In genomic region chr5:51990847-51991610, GRCm38 (mm10) we compare ENCODE assay signal across 15 mouse cellular contexts.
A peak's percentile ranks its signal among the peaks of the same experiment; 100 is the strongest.
DNase-seq lines count a peak whose midpoint lies in the region; ATAC-seq lines count a peak whose summit lies in the region.
"Had no signal": no experiment of that assay in that cellular context is flagged by ENCODE, and none has a peak within 500 bp of the region (broad histone marks: within the 10 kb centered on the region; RNA-seq: fewer than 3 reads in every experiment).

No protein-coding gene starts in this region.

- no peaks in the 10 kb centered on the region for H3K4me1 ChIP-seq in neural tube, embryonic 11.5 days (ENCODE audit: control insufficient read depth, insufficient read depth, low read length)
- H3K4me1 ChIP-seq in forebrain, embryonic 14.5 days (ENCODE audit: control insufficient read depth, insufficient read depth, low read length), result peaks cover 8% of the 10 kb centered on the region; the same call in 1 of the 2 replicates
- H3K4me1 ChIP-seq in midbrain, embryonic 11.5 days (ENCODE audit: control insufficient read depth, insufficient read depth, low read length), result peaks cover 11% of the 10 kb centered on the region
- H3K4me1 ChIP-seq: heart, embryonic 12.5 days; lung, embryonic 15.5 days had no signal

- peak; percentile 20 for DNase-seq in neural tube, embryonic 11.5 days (ENCODE audit: low spot score)
- no peak for DNase-seq in neural tube, embryonic 10.5 days (ENCODE audit: extremely low spot score, low spot score)
- DNase-seq in forebrain, embryonic 14.5 days (ENCODE audit: low spot score), result peak; percentile 28
- DNase-seq in midbrain, embryonic 11.5 days (ENCODE audit: low spot score, missing footprints), result no peak
- DNase-seq in right cerebral cortex, postnatal 10 days (ENCODE audit: low spot score in 2 of 2), result no peak
- DNase-seq in gastrocnemius, postnatal 4 days (ENCODE audit: low spot score in 2 of 2), result no peak
- DNase-seq in natural killer cell, adult 2 months (ENCODE audit: low spot score in 2 of 2), result no peak
- no peak for DNase-seq in right cerebral cortex, postnatal 36 days (ENCODE audit: low spot score in 2 of 2)
- DNase-seq: cerebellum, adult 9-11 months; gastrocnemius, postnatal 10 days; liver; right cerebral cortex, postnatal 4 days; thymus, postnatal 25 days had no signal

- H3K4me2 ChIP-seq in neural tube, embryonic 11.5 days (ENCODE audit: low read depth), result peak overlapping the region; percentile 20
- peak overlapping the region; percentile 1; the same call in 1 of the 2 replicates for H3K4me2 ChIP-seq in forebrain, embryonic 14.5 days (ENCODE audit: low read length)
- peak overlapping the region; percentile 35 for H3K4me2 ChIP-seq in midbrain, embryonic 11.5 days
- H3K4me2 ChIP-seq: heart, embryonic 12.5 days; lung, embryonic 15.5 days had no signal

- no peak overlapping the region for H3K4me3 ChIP-seq in neural tube, embryonic 11.5 days (ENCODE audit: low read depth, low read length)
- H3K4me3 ChIP-seq in forebrain, embryonic 14.5 days (ENCODE audit: low read depth, low read length), result no peak overlapping the region
- H3K4me3 ChIP-seq in midbrain, embryonic 11.5 days (ENCODE audit: low read depth, low read length), result no peak overlapping the region
- H3K4me3 ChIP-seq: heart, embryonic 12.5 days; lung, embryonic 15.5 days had no signal

- no peak overlapping the region for H3K9ac ChIP-seq in neural tube, embryonic 11.5 days (ENCODE audit: low read length)
- no peak overlapping the region for H3K9ac ChIP-seq in forebrain, embryonic 14.5 days (ENCODE audit: low read length)
- no peak overlapping the region for H3K9ac ChIP-seq in midbrain, embryonic 11.5 days (ENCODE audit: low read length)
- H3K9ac ChIP-seq: heart, embryonic 12.5 days; lung, embryonic 15.5 days had no signal

- no peaks in the 10 kb centered on the region for H3K9me3 ChIP-seq in neural tube, embryonic 11.5 days (ENCODE audit: control insufficient read depth, low read length)
- H3K9me3 ChIP-seq in forebrain, embryonic 14.5 days (replicated peaks; ENCODE audit: control insufficient read depth, low read length), result no peaks in the 10 kb centered on the region
- no peaks in the 10 kb centered on the region for H3K9me3 ChIP-seq in midbrain, embryonic 11.5 days (ENCODE audit: control insufficient read depth, low read length)
- H3K9me3 ChIP-seq: heart, embryonic 12.5 days; lung, embryonic 15.5 days had no signal

- 19% methylated on average over 10 of the region's 10 CpGs for WGBS in neural tube, embryonic 11.5 days
- WGBS in forebrain, embryonic 14.5 days, result 3% methylated on average over 10 of the region's 10 CpGs
- 9% methylated on average over 10 of the region's 10 CpGs for WGBS in midbrain, embryonic 11.5 days

- no peaks in the 10 kb centered on the region for H3K27me3 ChIP-seq in neural tube, embryonic 11.5 days (ENCODE audit: control insufficient read depth, insufficient read depth, low read length)
- 0 out of 2 replicates have a peak, but pooled peaks cover 2% of the 10 kb centered on the region for H3K27me3 ChIP-seq in forebrain, embryonic 14.5 days (replicated peaks; ENCODE audit: control insufficient read depth, insufficient read depth, low read length)
- H3K27me3 ChIP-seq in midbrain, embryonic 11.5 days (ENCODE audit: control insufficient read depth, insufficient read depth, low read length), result no peaks in the 10 kb centered on the region
- H3K27me3 ChIP-seq: heart, embryonic 12.5 days; lung, embryonic 15.5 days had no signal

- ATAC-seq in neural tube, embryonic 11.5 days (ENCODE audit: insufficient read depth, low FRiP score, low TSS enrichment), result no peak
- ATAC-seq in forebrain, embryonic 14.5 days, result 0 out of 2 replicates have a peak, but pooled peaks have one; percentile 50
- peak; percentile 75 for ATAC-seq in midbrain, embryonic 11.5 days (ENCODE audit: low FRiP score)

- no peaks in the 10 kb centered on the region for H3K36me3 ChIP-seq in neural tube, embryonic 11.5 days (ENCODE audit: control insufficient read depth, insufficient read depth, low read length)
- H3K36me3 ChIP-seq in forebrain, embryonic 14.5 days (ENCODE audit: control insufficient read depth, insufficient read depth, low read length), result no peaks in the 10 kb centered on the region
- H3K36me3 ChIP-seq in midbrain, embryonic 11.5 days (ENCODE audit: control insufficient read depth, insufficient read depth, low read length), result no peaks in the 10 kb centered on the region
- H3K36me3 ChIP-seq: heart, embryonic 12.5 days; lung, embryonic 15.5 days had no signal

- no peak overlapping the region for H3K27ac ChIP-seq in neural tube, embryonic 11.5 days (ENCODE audit: low read depth, low read length)
- no peak overlapping the region for H3K27ac ChIP-seq in forebrain, embryonic 14.5 days (ENCODE audit: low read depth, low read length)
- H3K27ac ChIP-seq in midbrain, embryonic 11.5 days (ENCODE audit: low read depth, low read length), result no peak overlapping the region
- H3K27ac ChIP-seq: lung, embryonic 15.5 days had no signal

Comparison
In these comparisons a context has a peak if more than half of its experiments do, and no peak if none do; other contexts are left out.
1. DNase-seq: peak in neural tube, embryonic 11.5 days (single experiment) and forebrain, embryonic 14.5 days (single experiment); none in neural tube, embryonic 10.5 days (single experiment), midbrain, embryonic 11.5 days (single experiment), right cerebral cortex, postnatal 10 days (0 of 2), gastrocnemius, postnatal 4 days (0 of 2), natural killer cell, adult 2 months (0 of 2) and right cerebral cortex, postnatal 36 days (0 of 2).
2. Peak in every context shown above with its lines, with median percentiles within 50 percentile points of each other: H3K4me2 ChIP-seq.